ENCODE assay signal across 32 mouse cellular contexts in the genomic region with DNA sequence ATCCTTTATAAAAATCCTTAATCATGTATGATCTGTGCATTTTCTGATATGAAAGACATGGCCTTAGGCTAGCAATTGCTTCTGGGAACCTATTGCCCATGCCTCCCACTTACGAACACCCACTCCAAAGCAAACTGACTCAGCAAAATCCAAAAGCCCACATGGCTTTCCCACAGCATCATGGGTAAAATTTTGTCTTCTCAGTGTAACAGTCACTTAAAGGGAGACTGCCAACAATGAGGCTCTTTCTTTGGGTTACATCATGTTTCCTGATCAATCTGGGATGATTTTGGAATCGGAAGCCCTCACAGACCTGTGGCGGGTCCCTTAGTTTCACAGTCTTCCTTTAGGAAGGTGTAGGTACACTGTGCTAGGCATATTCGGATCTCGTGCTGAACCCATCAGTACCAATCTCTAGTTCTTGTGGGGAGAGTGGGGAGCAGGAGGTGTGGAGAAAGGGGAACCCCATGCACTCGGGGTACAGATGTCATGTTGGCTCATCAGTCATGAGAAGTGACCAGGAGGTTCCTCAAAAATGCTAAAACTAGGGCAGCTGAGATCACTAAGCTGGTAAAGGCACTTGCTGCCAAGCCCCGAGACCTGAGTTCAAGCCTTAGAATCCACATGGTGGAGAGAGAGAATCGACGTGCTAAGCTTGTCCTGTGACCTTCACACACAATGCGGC. TPM values are rescaled to one million over a fixed set of nuclear protein-coding genes. Genes with fewer than 3 reads are reported as not detected.
DNase-seq lines count a peak whose midpoint lies in the region; ATAC-seq and TF ChIP-seq lines count a peak whose summit lies in the region.
"Had no signal": no experiment of that assay in that cellular context is flagged by ENCODE, and none has a peak within 500 bp of the region (broad histone marks: within the 10 kb centered on the region; RNA-seq: fewer than 3 reads in every experiment).

No protein-coding gene starts in this region.

- H3K4me1 ChIP-seq in E14TG2a.4 (replicated peaks; ENCODE audit: low read depth, low read length): peaks cover 48% of the 10 kb centered on the region
- H3K4me1 ChIP-seq in bone marrow macrophage, adult 2 months (ENCODE audit: control insufficient read depth, insufficient read depth, low read length): peaks cover 72% of the 10 kb centered on the region
- H3K4me1 ChIP-seq in hindbrain, embryonic 12.5 days: no peaks in the 10 kb centered on the region
- H3K4me1 ChIP-seq in midbrain, postnatal 0 days (ENCODE audit: insufficient read depth, low read length): no peaks in the 10 kb centered on the region
- H3K4me1 ChIP-seq in forebrain, embryonic 14.5 days (ENCODE audit: control insufficient read depth, insufficient read depth, low read length): no peaks in the 10 kb centered on the region
- H3K4me1 ChIP-seq: forebrain, embryonic 10.5 days; hindbrain, embryonic 13.5 days; lung, embryonic 15.5 days; midbrain, embryonic 12.5 days had no signal

- DNase-seq in layer of hippocampus, adult 2 months (ENCODE audit: low spot score in 2 of 2): no peak
- DNase-seq in layer of hippocampus, postnatal 36 days: no peak
- no peak for DNase-seq in midbrain, postnatal 0 days (ENCODE audit: low spot score)
- DNase-seq in forebrain, embryonic 14.5 days (ENCODE audit: low spot score): no peak
- DNase-seq: adrenal gland, postnatal 25 days; cerebellum, adult 11 months; cerebellum, adult 9-11 months; gastrocnemius, postnatal 25 days; heart, adult 2 months; heart, postnatal 14 days; kidney, adult 2 months; kidney, postnatal 10 days; liver; right cerebral cortex, adult 18-20 months; right cerebral cortex, postnatal 4 days; thymus, adult 18-20 months; thymus, postnatal 36 days had no signal

- no peaks in the 10 kb centered on the region for H3K27me3 ChIP-seq in E14TG2a.4 (ENCODE audit: insufficient read depth, low read length)
- H3K27me3 ChIP-seq in hindbrain, embryonic 12.5 days: no peaks in the 10 kb centered on the region
- H3K27me3 ChIP-seq in midbrain, postnatal 0 days (ENCODE audit: insufficient read depth, low read length): no peaks in the 10 kb centered on the region
- H3K27me3 ChIP-seq in forebrain, embryonic 14.5 days (replicated peaks; ENCODE audit: control insufficient read depth, insufficient read depth, low read length): no peaks in the 10 kb centered on the region
- H3K27me3 ChIP-seq: heart, embryonic 13.5 days; hindbrain, embryonic 13.5 days; liver, embryonic 15.5 days; lung, embryonic 15.5 days; midbrain, embryonic 12.5 days; Patski had no signal

- no peak overlapping the region for H3K9ac ChIP-seq in hindbrain, embryonic 12.5 days
- no peak overlapping the region for H3K9ac ChIP-seq in midbrain, postnatal 0 days (replicated peaks; ENCODE audit: low read length, poor library complexity, severe bottlenecking)
- H3K9ac ChIP-seq in forebrain, embryonic 14.5 days (ENCODE audit: low read length): no peak overlapping the region
- H3K9ac ChIP-seq: heart, embryonic 13.5 days; hindbrain, embryonic 13.5 days; liver, embryonic 15.5 days; lung, embryonic 15.5 days; midbrain, embryonic 12.5 days had no signal

- TF ChIP-seq POLR2A in bone marrow macrophage, adult 2 months (IDR thresholded peaks at IDR 0.05; ENCODE audit: borderline replicate concordance, low read depth, low read length): no peak

- ATAC-seq in megakaryocyte progenitor cell, adult 5-6 weeks (replicated peaks; ENCODE audit: poor library complexity): peak; percentile 63
- ATAC-seq in hindbrain, embryonic 12.5 days (ENCODE audit: low FRiP score): no peak
- no peak for ATAC-seq in midbrain, postnatal 0 days (ENCODE audit: low FRiP score)
- ATAC-seq in forebrain, embryonic 14.5 days: no peak
- ATAC-seq: activated CD4-positive, CD25-positive, alpha-beta regulatory T cell, adult 4 months; inflammation-experienced regulatory T-cells, adult 6 months; Patski had no signal

- H3K4me2 ChIP-seq in hindbrain, embryonic 12.5 days (replicated peaks): no peak overlapping the region
- H3K4me2 ChIP-seq in midbrain, postnatal 0 days (ENCODE audit: low read depth, low read length, poor library complexity, severe bottlenecking): no peak overlapping the region
- H3K4me2 ChIP-seq in forebrain, embryonic 14.5 days (ENCODE audit: low read length): no peak overlapping the region
- H3K4me2 ChIP-seq: heart, embryonic 13.5 days; hindbrain, embryonic 13.5 days; liver, embryonic 15.5 days; lung, embryonic 15.5 days; midbrain, embryonic 12.5 days had no signal

- H3K36me3 ChIP-seq in E14TG2a.4 (ENCODE audit: insufficient read depth, low read length): no peaks in the 10 kb centered on the region
- no peaks in the 10 kb centered on the region for H3K36me3 ChIP-seq in hindbrain, embryonic 12.5 days
- H3K36me3 ChIP-seq in midbrain, postnatal 0 days (ENCODE audit: insufficient read depth, low read length): no peaks in the 10 kb centered on the region
- no peaks in the 10 kb centered on the region for H3K36me3 ChIP-seq in forebrain, embryonic 14.5 days (ENCODE audit: control insufficient read depth, insufficient read depth, low read length)
- H3K36me3 ChIP-seq: forebrain, embryonic 10.5 days; heart, embryonic 13.5 days; hindbrain, embryonic 13.5 days; limb, embryonic 10.5 days; liver, embryonic 15.5 days; lung, embryonic 15.5 days; midbrain, embryonic 12.5 days had no signal

- H3K4me3 ChIP-seq in layer of hippocampus, adult 2 months: no peak overlapping the region
- H3K4me3 ChIP-seq in E14TG2a.4 (replicated peaks; ENCODE audit: low read length): 0 out of 2 replicates have a peak overlapping the region, but pooled peaks have one; percentile 4
- H3K4me3 ChIP-seq in bone marrow macrophage, adult 2 months (ENCODE audit: insufficient read depth, low read length): no peak overlapping the region
- H3K4me3 ChIP-seq in hindbrain, embryonic 12.5 days: no peak overlapping the region
- H3K4me3 ChIP-seq in midbrain, postnatal 0 days (ENCODE audit: low read depth, low read length): no peak overlapping the region
- H3K4me3 ChIP-seq in forebrain, embryonic 14.5 days (ENCODE audit: low read depth, low read length): no peak overlapping the region
- H3K4me3 ChIP-seq: forebrain, embryonic 10.5 days; heart, adult 2 months; heart, embryonic 13.5 days; hindbrain, embryonic 13.5 days; left cerebral cortex, adult 2 months; limb, embryonic 10.5 days; liver, embryonic 15.5 days; lung, embryonic 15.5 days; midbrain, embryonic 12.5 days had no signal

- no peak for TF ChIP-seq CTCF in layer of hippocampus, adult 2 months (conservative IDR thresholded peaks at IDR 0.05)
- no peak for TF ChIP-seq CTCF in E14TG2a.4 (conservative IDR thresholded peaks at IDR 0.05; ENCODE audit: low read length)
- no peak for TF ChIP-seq CTCF in bone marrow macrophage, adult 2 months (IDR thresholded peaks at IDR 0.05; ENCODE audit: low read depth, low read length)
- TF ChIP-seq CTCF in midbrain, postnatal 0 days (IDR thresholded peaks at IDR 0.05): no peak

- WGBS in hindbrain, embryonic 12.5 days: 90% methylated on average over 10 of the region's 10 CpGs
- WGBS in midbrain, postnatal 0 days: 90% methylated on average over 10 of the region's 10 CpGs
- WGBS in forebrain, embryonic 14.5 days: 91% methylated on average over 10 of the region's 10 CpGs

- H3K27ac ChIP-seq in layer of hippocampus, adult 2 months: peak overlapping the region; percentile 8; the same call in 1 of the 2 replicates
- H3K27ac ChIP-seq in bone marrow macrophage, adult 2 months (ENCODE audit: insufficient read depth, low read depth, low read length): peak overlapping the region; percentile 88
- H3K27ac ChIP-seq in hindbrain, embryonic 12.5 days: no peak overlapping the region
- H3K27ac ChIP-seq in midbrain, postnatal 0 days (ENCODE audit: low read depth, low read length): no peak overlapping the region
- H3K27ac ChIP-seq in forebrain, embryonic 14.5 days (ENCODE audit: low read depth, low read length): no peak overlapping the region
- H3K27ac ChIP-seq: forebrain, embryonic 10.5 days; heart, adult 2 months; heart, embryonic 13.5 days; hindbrain, embryonic 13.5 days; left cerebral cortex, adult 2 months; limb, embryonic 10.5 days; liver, embryonic 15.5 days; lung, embryonic 15.5 days; midbrain, embryonic 12.5 days had no signal

- no peaks in the 10 kb centered on the region for H3K9me3 ChIP-seq in E14TG2a.4 (ENCODE audit: low read length)
- no peaks in the 10 kb centered on the region for H3K9me3 ChIP-seq in hindbrain, embryonic 12.5 days (replicated peaks)
- no peaks in the 10 kb centered on the region for H3K9me3 ChIP-seq in midbrain, postnatal 0 days (ENCODE audit: low read length)
- no peaks in the 10 kb centered on the region for H3K9me3 ChIP-seq in forebrain, embryonic 14.5 days (replicated peaks; ENCODE audit: control insufficient read depth, low read length)
- H3K9me3 ChIP-seq: forebrain, embryonic 10.5 days; heart, embryonic 13.5 days; hindbrain, embryonic 13.5 days; limb, embryonic 10.5 days; liver, embryonic 15.5 days; lung, embryonic 15.5 days; midbrain, embryonic 12.5 days had no signal

RNA-seq across cellular contexts. Expression of gene Anxa4, which starts 14.3 kb away (rescaled TPM):
- total RNA-seq in layer of hippocampus, adult 2 months (2021): 1 to 10 TPM; 4.6 to 4.8 TPM
- total RNA-seq in layer of hippocampus, postnatal 36 days (2021): 1 to 10 TPM; 4.8 to 6.0 TPM
- 305 and 317 TPM in 2 replicates for polyA plus RNA-seq in bone marrow macrophage, adult 2 months (2012; ENCODE audit: insufficient read depth, insufficient read length, missing spikeins)
- 14.6 and 18.4 TPM in 2 replicates for total RNA-seq in megakaryocyte progenitor cell, adult 5-6 weeks (2015)
- 15.3 and 21.2 TPM in 2 replicates for total RNA-seq in megakaryocyte progenitor cell, adult 5-6 weeks (2017)
- 9.9 and 11.3 TPM in 2 replicates for polyA plus RNA-seq in hindbrain, embryonic 12.5 days (2016; fragmentation: Nextera tagmentation; extraction: Ambion mirVana)
- 3.6 and 3.9 TPM in 2 replicates for total RNA-seq in midbrain, postnatal 0 days (2014; rRNA removed)
- polyA plus RNA-seq in midbrain, postnatal 0 days (2015; fragmentation: Nextera tagmentation; extraction: Ambion mirVana): 5.0 and 5.7 TPM in 2 replicates
- 6.5 and 7.2 TPM in 2 replicates for polyA plus RNA-seq in forebrain, embryonic 14.5 days (2014; fragmentation: Nextera tagmentation; extraction: Ambion mirVana)

RNA-seq across cellular contexts. Expression of gene Gmcl1, which starts 45.9 kb away (rescaled TPM):
- 10 to 100 TPM; 28.3 to 31.5 TPM for total RNA-seq in layer of hippocampus, adult 2 months (2021)
- total RNA-seq in layer of hippocampus, postnatal 36 days (2021): 10 to 100 TPM; 30.0 to 30.1 TPM
- polyA plus RNA-seq in bone marrow macrophage, adult 2 months (2012; ENCODE audit: insufficient read depth, insufficient read length, missing spikeins): 15.6 and 16.3 TPM in 2 replicates
- total RNA-seq in megakaryocyte progenitor cell, adult 5-6 weeks (2015): 24.5 and 28.2 TPM in 2 replicates
- 26.1 TPM in 2 replicates for total RNA-seq in megakaryocyte progenitor cell, adult 5-6 weeks (2017)
- 63.9 and 64.4 TPM in 2 replicates for polyA plus RNA-seq in hindbrain, embryonic 12.5 days (2016; fragmentation: Nextera tagmentation; extraction: Ambion mirVana)
- total RNA-seq in midbrain, postnatal 0 days (2014; rRNA removed): 18.0 and 26.7 TPM in 2 replicates
- 18.7 and 22.4 TPM in 2 replicates for polyA plus RNA-seq in midbrain, postnatal 0 days (2015; fragmentation: Nextera tagmentation; extraction: Ambion mirVana)
- polyA plus RNA-seq in forebrain, embryonic 14.5 days (2014; fragmentation: Nextera tagmentation; extraction: Ambion mirVana): 33.8 and 39.3 TPM in 2 replicates

Comparison
In these comparisons a context has a peak if more than half of its experiments do, and no peak if none do; other contexts are left out.
1. H3K27ac ChIP-seq: peak in layer of hippocampus, adult 2 months (single experiment) and bone marrow macrophage, adult 2 months (single experiment); none in hindbrain, embryonic 12.5 days (single experiment), midbrain, postnatal 0 days (single experiment) and forebrain, embryonic 14.5 days (single experiment).